Mouse (Mus musculus) neutrophil, adult 5-6 weeks (primary cell): ENCODE measurements around the gene Chd6. TPM values are rescaled to one million over a fixed set of nuclear protein-coding genes. Genes with fewer than 3 reads are reported as not detected.
"Not testable (repeated sequence)": the region's sequence is repeated elsewhere in the genome, so short reads cannot be mapped to it uniquely, and the experiment has no call there.

Source experiments
- ATAC-seq: fragments of 151-379, 151-347 bp; 2 replicates; pipeline ENCODE4 v1.8.0; 2017; ENCODE audit warnings: mild to moderate bottlenecking, moderate TSS enrichment; ENCODE audit not compliant: insufficient number of reproducible peaks, poor library complexity, low FRiP score, severe bottlenecking; ENCODE audit errors: extremely low read depth
- total RNA-seq: library from RNA; stranded (forward); fragments of 200-1000 nt; gene quantifications from 2 replicates; pipeline ENCODE4 v1.2.3, GENCODE M21; 2017

Gene Chd6
- total RNA-seq, 1 experiment from 2014 or later, result 94.7 TPM

- ATAC-seq, result no peak
These were observed 111.7 kb downstream of the Chd6 start for GRCm38 (mm10) chr2:160996987-160997763.

- ATAC-seq, result no peak
These were observed 114.7 kb downstream of the Chd6 start for GRCm38 (mm10) chr2:160994181-160994580.

GRCm38 (mm10) chr2:160992465-160992864 is 116.4 kb downstream of the Chd6 start:
- ATAC-seq, result no peak

- ATAC-seq, result no peak
These were observed 118.4 kb downstream of the Chd6 start for GRCm38 (mm10) chr2:160990339-160991070.

GRCm38 (mm10) chr2:160987503-160987902 is 121.4 kb downstream of the Chd6 start:
- ATAC-seq, result no peak

- ATAC-seq, result no peak
These were observed 126.2 kb downstream of the Chd6 start for GRCm38 (mm10) chr2:160982636-160983035.

GRCm38 (mm10) chr2:160981791-160982190 is 127.1 kb downstream of the Chd6 start:
- ATAC-seq, result no peak

- no peak for ATAC-seq
These were observed 130.2 kb downstream of the Chd6 start for GRCm38 (mm10) chr2:160978651-160979050.

- no peak for ATAC-seq
These were observed 131.6 kb downstream of the Chd6 start for GRCm38 (mm10) chr2:160977248-160977647.

GRCm38 (mm10) chr2:160973648-160974215 is 135.1 kb downstream of the Chd6 start:
- no peak for ATAC-seq

- ATAC-seq, result no peak
These were observed 136.6 kb downstream of the Chd6 start for GRCm38 (mm10) chr2:160972103-160972792.

- ATAC-seq, result no peak
These were observed 146.7 kb downstream of the Chd6 start for GRCm38 (mm10) chr2:160962149-160962548.

- no peak for ATAC-seq
These were observed 147.8 kb downstream of the Chd6 start for GRCm38 (mm10) chr2:160960956-160961646.

GRCm38 (mm10) chr2:160959901-160960300 is 149.0 kb downstream of the Chd6 start:
- no peak for ATAC-seq

- no peak for ATAC-seq
These were observed 150.1 kb downstream of the Chd6 start for GRCm38 (mm10) chr2:160958737-160959136.

- not testable (repeated sequence) for ATAC-seq
These were observed 151.1 kb downstream of the Chd6 start for GRCm38 (mm10) chr2:160957801-160958200.

GRCm38 (mm10) chr2:160957307-160957706 is 151.6 kb downstream of the Chd6 start:
- ATAC-seq, result not testable (repeated sequence)

- no peak for ATAC-seq
These were observed 153.5 kb downstream of the Chd6 start for GRCm38 (mm10) chr2:160955331-160955730.

- ATAC-seq, result no peak
These were observed 154.3 kb downstream of the Chd6 start for GRCm38 (mm10) chr2:160954541-160954940.
